Mouse (Mus musculus): Measurements from ENCODE around the gene Ltv1. TPM values are rescaled to one million over a fixed set of nuclear protein-coding genes. Genes with fewer than 3 reads are reported as not detected.
A peak's percentile ranks its signal among the peaks of the same experiment; 100 is the strongest.

The Ltv1 gene
- polyA plus RNA-seq, 1 experiment from 2014 or later = 52.7 TPM

DNA sequence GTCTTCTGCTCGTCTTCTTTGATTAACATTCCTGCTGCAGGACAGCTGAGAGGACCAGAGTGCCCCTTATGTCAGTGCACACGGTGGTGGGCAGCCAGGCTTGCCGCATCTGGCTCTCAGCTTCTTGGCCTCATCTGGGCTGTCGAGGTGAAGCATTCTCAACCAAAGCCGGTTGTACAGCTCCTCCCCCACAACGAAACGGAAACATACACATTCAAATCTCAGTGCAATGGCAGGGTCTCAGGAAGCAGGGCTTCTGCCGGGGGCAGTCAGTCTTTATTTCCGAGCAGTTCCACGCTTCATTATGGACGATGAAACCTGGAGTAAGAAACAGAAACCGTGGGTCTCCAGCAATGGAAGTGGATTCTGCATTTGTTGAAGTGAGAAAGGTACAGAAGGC, 21.0 kb upstream of the Ltv1 start:
- no peak for TF ChIP-seq CTCF (IDR thresholded peaks at IDR 0.05; ENCODE audit: low read depth)
- Histone ChIP-seq H3K36me3 (ENCODE audit: insufficient read depth, low read length) (no peaks in the 10 kb centered on the region), H3K9ac (ENCODE audit: low read depth, low read length) (no peak overlapping the region), H3K4me3 (replicated peaks; ENCODE audit: low read depth, low read length) (no peak overlapping the region), H3K27me3 (ENCODE audit: insufficient read depth, low read length) (no peaks in the 10 kb centered on the region), H3K4me2 (ENCODE audit: low read length) (no peak overlapping the region), H3K27ac (no peak overlapping the region), H3K9me3 (replicated peaks; ENCODE audit: low read length) (no peaks in the 10 kb centered on the region), H3K4me1 (replicated peaks; ENCODE audit: insufficient read depth, low read length) (no peaks in the 10 kb centered on the region)
- WGBS = 57% methylated on average over 12 of the region's 12 CpGs
- no peak for DNase-seq (ENCODE audit: low spot score)
- ATAC-seq (replicated peaks; ENCODE audit: low FRiP score, low read depth) = no peak

DNA sequence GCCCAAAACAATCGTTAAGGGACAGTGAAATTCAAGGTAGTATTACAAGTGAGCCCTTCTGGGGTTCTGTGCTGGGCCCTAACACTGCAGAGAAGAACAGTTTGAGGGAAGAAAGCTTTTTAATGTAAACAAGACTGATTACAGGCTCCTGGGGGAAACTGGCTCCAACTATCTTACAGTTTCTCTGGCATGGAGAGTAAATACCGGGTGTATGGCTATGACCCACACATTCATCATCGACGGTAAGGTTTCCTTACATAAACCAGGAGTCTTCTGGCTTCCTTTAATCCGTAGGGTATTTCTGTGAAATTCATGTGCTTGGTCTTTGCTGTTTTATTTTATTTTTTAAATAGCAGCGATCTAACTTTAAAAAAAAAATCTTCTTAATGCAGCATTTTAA, 19.9 kb upstream of the Ltv1 start:
- no peak for TF ChIP-seq CTCF (IDR thresholded peaks at IDR 0.05; ENCODE audit: low read depth)
- Histone ChIP-seq H3K27me3 (ENCODE audit: insufficient read depth, low read length) (no peaks in the 10 kb centered on the region), H3K4me2 (ENCODE audit: low read length) (no peak overlapping the region), H3K4me3 (replicated peaks; ENCODE audit: low read depth, low read length) (no peak overlapping the region), H3K27ac (no peak overlapping the region), H3K9me3 (replicated peaks; ENCODE audit: low read length) (no peaks in the 10 kb centered on the region), H3K9ac (ENCODE audit: low read depth, low read length) (no peak overlapping the region), H3K4me1 (replicated peaks; ENCODE audit: insufficient read depth, low read length) (no peaks in the 10 kb centered on the region), H3K36me3 (ENCODE audit: insufficient read depth, low read length) (no peaks in the 10 kb centered on the region)
- ATAC-seq (replicated peaks; ENCODE audit: low FRiP score, low read depth) (no peak), DNase-seq (ENCODE audit: low spot score) (no peak)
- WGBS = 62% methylated on average over 6 of the region's 6 CpGs

DNA sequence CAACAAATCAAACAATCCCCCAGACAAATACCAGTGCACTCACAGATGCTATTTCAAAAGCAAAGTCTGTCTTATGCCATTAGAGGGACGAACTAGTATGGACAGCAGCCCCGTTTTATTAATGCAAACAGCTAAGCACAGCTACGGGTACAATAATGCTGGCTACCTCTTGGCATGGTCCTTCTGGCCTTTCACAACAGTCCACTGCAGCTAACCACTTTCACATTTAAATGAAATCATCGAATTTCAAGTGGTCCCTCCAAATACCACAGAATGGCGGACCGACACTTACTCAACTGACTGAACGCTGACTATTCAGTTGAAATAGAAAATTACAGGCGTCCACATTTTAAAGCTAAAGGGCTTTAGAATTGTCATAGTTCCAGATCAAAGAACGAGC, 19.4 kb upstream of the Ltv1 start:
- ATAC-seq (replicated peaks; ENCODE audit: low FRiP score, low read depth) (no peak), DNase-seq (ENCODE audit: low spot score) (no peak)
- WGBS = 84% methylated on average over 9 of the region's 9 CpGs

DNA sequence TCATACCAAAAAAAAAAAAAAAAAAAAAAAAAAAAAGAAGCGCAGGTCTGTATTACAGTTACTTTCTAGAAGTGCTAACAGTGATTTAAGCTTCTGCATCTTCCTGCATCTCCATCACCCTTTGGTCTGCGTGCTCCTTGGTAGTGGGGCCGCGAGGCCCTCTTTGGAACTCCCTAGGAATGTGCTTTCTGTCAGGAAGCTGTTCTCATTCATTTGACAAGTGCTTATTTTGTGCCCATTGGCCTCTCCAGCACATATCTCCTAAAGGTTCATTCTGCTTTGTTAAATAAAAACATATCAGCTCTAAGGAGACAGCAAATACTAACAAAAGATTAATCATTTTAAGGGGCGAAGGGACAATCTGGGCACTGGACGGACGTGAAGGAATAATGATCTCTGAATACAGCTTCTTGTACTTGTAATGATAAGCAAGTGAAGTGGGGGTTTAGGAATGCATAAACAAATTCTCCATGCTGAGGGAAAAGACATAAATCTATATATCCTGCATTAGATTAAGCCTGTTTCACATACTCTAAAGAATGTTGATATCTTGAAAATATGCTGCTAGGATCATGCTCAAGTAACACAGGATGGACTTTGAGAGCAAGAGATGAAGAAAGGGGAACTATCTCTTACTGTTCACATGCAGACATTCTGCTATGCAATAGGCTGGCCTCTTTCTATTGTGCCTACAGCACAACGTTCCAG, 17.1 kb upstream of the Ltv1 start:
- Histone ChIP-seq H3K27ac (0 out of 2 replicates have a peak overlapping the region, but pooled peaks have one; percentile 19), H3K9me3 (replicated peaks; ENCODE audit: low read length) (no peaks in the 10 kb centered on the region), H3K27me3 (ENCODE audit: insufficient read depth, low read length) (no peaks in the 10 kb centered on the region), H3K36me3 (ENCODE audit: insufficient read depth, low read length) (no peaks in the 10 kb centered on the region), H3K4me2 (ENCODE audit: low read length) (no peak overlapping the region), H3K4me1 (replicated peaks; ENCODE audit: insufficient read depth, low read length) (no peaks in the 10 kb centered on the region), H3K9ac (ENCODE audit: low read depth, low read length) (no peak overlapping the region), H3K4me3 (replicated peaks; ENCODE audit: low read depth, low read length) (no peak overlapping the region)
- WGBS = 57% methylated on average over 8 of the region's 8 CpGs
- no peak for TF ChIP-seq CTCF (IDR thresholded peaks at IDR 0.05; ENCODE audit: low read depth)
- ATAC-seq (replicated peaks; ENCODE audit: low FRiP score, low read depth) (no peak), DNase-seq (ENCODE audit: low spot score) (peak; percentile 63)

More for the DNA sequence above, 19.4 kb upstream of the Ltv1 start:
- Histone ChIP-seq H3K27ac (no peak overlapping the region), H3K36me3 (ENCODE audit: insufficient read depth, low read length) (no peaks in the 10 kb centered on the region), H3K4me1 (replicated peaks; ENCODE audit: insufficient read depth, low read length) (no peaks in the 10 kb centered on the region), H3K27me3 (ENCODE audit: insufficient read depth, low read length) (no peaks in the 10 kb centered on the region), H3K4me3 (replicated peaks; ENCODE audit: low read depth, low read length) (no peak overlapping the region), H3K9me3 (replicated peaks; ENCODE audit: low read length) (no peaks in the 10 kb centered on the region), H3K4me2 (ENCODE audit: low read length) (no peak overlapping the region), H3K9ac (ENCODE audit: low read depth, low read length) (no peak overlapping the region)
- TF ChIP-seq CTCF (IDR thresholded peaks at IDR 0.05; ENCODE audit: low read depth) = no peak

DNA sequence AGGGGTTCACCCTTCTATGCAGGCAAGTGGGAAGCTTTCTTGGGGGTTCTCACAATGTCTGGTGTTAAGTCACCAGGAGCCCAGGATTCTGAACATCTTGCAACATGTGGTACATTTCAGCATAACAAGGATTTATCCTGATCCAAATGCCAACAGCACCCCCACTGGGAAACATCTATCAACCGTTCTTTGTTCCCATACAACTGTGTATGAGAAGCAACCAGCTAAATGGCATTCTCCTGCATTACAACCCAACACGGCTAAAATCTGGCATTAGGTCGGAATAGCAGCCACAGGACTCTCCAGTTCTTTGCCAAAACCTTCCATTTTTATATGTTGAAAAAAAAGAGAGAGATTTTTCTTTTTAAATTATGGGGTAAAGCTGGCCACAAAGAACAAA, 16.5 kb upstream of the Ltv1 start:
- H3K9ac ChIP-seq (ENCODE audit: low read depth, low read length) = no peak overlapping the region
- no peak for DNase-seq (ENCODE audit: low spot score)
- ATAC-seq (replicated peaks; ENCODE audit: low FRiP score, low read depth) = no peak
- no peak overlapping the region for H3K4me3 ChIP-seq (replicated peaks; ENCODE audit: low read depth, low read length)
- no peaks in the 10 kb centered on the region for H3K9me3 ChIP-seq (replicated peaks; ENCODE audit: low read length)
- H3K4me2 ChIP-seq (ENCODE audit: low read length) = no peak overlapping the region
- no peak overlapping the region for H3K27ac ChIP-seq
- WGBS = 78% methylated on average over 3 of the region's 3 CpGs
- no peaks in the 10 kb centered on the region for H3K4me1 ChIP-seq (replicated peaks; ENCODE audit: insufficient read depth, low read length)
- no peaks in the 10 kb centered on the region for H3K36me3 ChIP-seq (ENCODE audit: insufficient read depth, low read length)
- no peak for TF ChIP-seq CTCF (IDR thresholded peaks at IDR 0.05; ENCODE audit: low read depth)
- H3K27me3 ChIP-seq (ENCODE audit: insufficient read depth, low read length) = no peaks in the 10 kb centered on the region

DNA sequence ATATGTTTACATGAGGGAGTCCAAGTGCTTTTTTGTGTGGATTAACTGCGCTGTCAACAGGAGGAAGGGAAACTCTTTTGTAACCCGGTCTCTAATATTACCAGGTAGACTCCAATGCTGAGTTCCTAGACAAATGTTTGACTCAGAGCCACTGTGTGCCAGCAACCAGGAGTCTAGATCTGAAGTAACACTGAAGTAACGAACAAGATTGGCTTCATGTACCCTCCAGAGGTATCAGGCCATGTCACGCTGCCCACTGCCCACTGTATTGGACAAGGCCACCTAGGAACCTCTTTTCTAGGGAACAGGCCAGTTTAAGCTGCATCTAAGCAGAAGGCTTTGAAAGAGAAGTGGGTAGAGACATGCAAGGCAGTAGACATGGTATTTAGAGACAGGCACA, 16.1 kb upstream of the Ltv1 start:
- no peaks in the 10 kb centered on the region for H3K27me3 ChIP-seq (ENCODE audit: insufficient read depth, low read length)
- H3K27ac ChIP-seq = no peak overlapping the region
- no peaks in the 10 kb centered on the region for H3K4me1 ChIP-seq (replicated peaks; ENCODE audit: insufficient read depth, low read length)
- DNase-seq (ENCODE audit: low spot score) = no peak
- no peak for TF ChIP-seq CTCF (IDR thresholded peaks at IDR 0.05; ENCODE audit: low read depth)
- H3K4me3 ChIP-seq (replicated peaks; ENCODE audit: low read depth, low read length) = no peak overlapping the region
- no peaks in the 10 kb centered on the region for H3K36me3 ChIP-seq (ENCODE audit: insufficient read depth, low read length)
- no peak overlapping the region for H3K9ac ChIP-seq (ENCODE audit: low read depth, low read length)
- 93% methylated on average over 4 of the region's 4 CpGs for WGBS
- no peaks in the 10 kb centered on the region for H3K9me3 ChIP-seq (replicated peaks; ENCODE audit: low read length)
- no peak for ATAC-seq (replicated peaks; ENCODE audit: low FRiP score, low read depth)
- no peak overlapping the region for H3K4me2 ChIP-seq (ENCODE audit: low read length)

Data from kidney, postnatal 0 days (tissue).